Mouse (Mus musculus): ENCODE measurements at regions not wholly inside any gene's neighbourhood (a gene's known extent, or its start where the extent isn't known, plus 50 kb on each side); places are given as distances from the start of the nearest gene placed in this dataset.

- DNase-seq (ENCODE audit: low spot score in 2 of 2): peak in 1 of 2 experiments; percentile 22
Observed at GRCm38 (mm10) chr12:61307396-61307795, 215.6 kb upstream of the Lrfn5 start.

- peak; percentile 21 to 31 for DNase-seq (ENCODE audit: low spot score in 2 of 2)
Observed at GRCm38 (mm10) chr12:61322114-61322513, 200.8 kb upstream of the Lrfn5 start.

- DNase-seq (ENCODE audit: low spot score in 2 of 2): no peak
Observed at GRCm38 (mm10) chr12:61332164-61332563, 190.8 kb upstream of the Lrfn5 start.
